Mouse (Mus musculus) lung, embryonic 16.5 days (tissue): ENCODE measurements around the gene Gm49661. TPM values are rescaled to one million over a fixed set of nuclear protein-coding genes. Genes with fewer than 3 reads are reported as not detected.
A peak's percentile ranks its signal among the peaks of the same experiment; 100 is the strongest.

ENCODE experiments used
- ATAC-seq: fragments of 200-750 bp; cut with Nextera tagmentation; 2 replicates; pipeline ENCODE4 v1.8.0; 2017; ENCODE audit warnings: low read depth, mild to moderate bottlenecking, moderate library complexity
- H3K27ac ChIP-seq: fragments of 300-500 bp; sonication (generic); 2 replicates; pipeline ENCODE4 v1.5.1; 2014; ENCODE audit warnings: mild to moderate bottlenecking, control low read depth, low read length
- H3K27me3 ChIP-seq: fragments of 300-500 bp; sonication (generic); 2 replicates; pipeline ENCODE4 v1.6.1; 2014; ENCODE audit warnings: low read depth, low read length, mixed read lengths; ENCODE audit not compliant: control insufficient read depth, insufficient read depth
- H3K36me3 ChIP-seq: fragments of 300-500 bp; sonication (generic); 2 replicates; pipeline ENCODE4 v1.6.1; 2014; ENCODE audit warnings: low read length; ENCODE audit not compliant: control insufficient read depth, insufficient read depth
- H3K4me1 ChIP-seq: fragments of 300-500 bp; sonication (generic); replicated peaks from 2 replicates; pipeline ENCODE4 v1.6.1; 2014; ENCODE audit warnings: low read length, mixed read lengths; ENCODE audit not compliant: control insufficient read depth, insufficient read depth
- H3K4me2 ChIP-seq: fragments of 300-500 bp; sonication (generic); 2 replicates; pipeline ENCODE4 v1.6.1; 2014; ENCODE audit warnings: low read depth, low read length, control low read depth
- H3K4me3 ChIP-seq: fragments of 300-500 bp; sonication (generic); 2 replicates; pipeline ENCODE4 v1.5.1; 2014; ENCODE audit warnings: mild to moderate bottlenecking, low read length, control low read depth
- H3K9ac ChIP-seq: fragments of 300-500 bp; sonication (generic); 2 replicates; pipeline ENCODE4 v1.6.1; 2014; ENCODE audit warnings: low read length, control low read depth
- H3K9me3 ChIP-seq: fragments of 300-500 bp; sonication (generic); 2 replicates; pipeline ENCODE4 v1.6.1; 2016; ENCODE audit warnings: low read length; ENCODE audit not compliant: control insufficient read depth
- WGBS: fragments of 180-500 bp; shearing (Covaris S2); extraction: QIAGEN DNeasy Blood & Tissue Kit; methylation state at CpG from one replicate; pipeline ENCODE4 v1.1.7; 2014; 5-methylcytosine and 5-hydroxymethylcytosine counted together
- polyA plus RNA-seq: library from polyadenylated mRNA; unstranded; fragments of >200 nt; fragmentation: Nextera tagmentation; extraction: Ambion mirVana; gene quantifications from 2 replicates; pipeline ENCODE4 v1.2.1, GENCODE M21; 2015

The Gm49661 gene
- polyA plus RNA-seq, 1 experiment from 2014 or later, result not detected

DNA sequence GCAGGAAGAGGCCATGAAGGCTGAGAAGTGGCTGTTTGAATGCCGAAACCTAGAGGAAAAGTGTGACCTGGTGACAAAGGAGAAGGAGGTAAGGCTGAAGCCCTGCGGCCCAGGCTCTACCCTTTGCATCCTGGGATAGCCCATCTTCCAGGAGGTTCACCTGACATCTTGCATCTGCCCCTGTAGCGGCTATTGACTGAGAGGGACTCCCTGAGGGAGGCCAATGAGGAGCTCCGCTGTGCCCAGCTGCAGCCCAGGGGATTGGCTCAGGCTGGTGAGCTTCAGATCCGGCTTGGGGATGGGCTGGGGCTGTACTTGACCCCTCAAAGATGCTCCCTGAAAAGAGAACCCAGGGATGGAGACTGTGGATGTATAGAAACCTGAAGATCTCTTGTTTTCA is 27.7 kb upstream of the Gm49661 start:
- H3K27me3 ChIP-seq, result no peaks in the 10 kb centered on the region; the same call in 1 of the 2 replicates
- H3K4me1 ChIP-seq, result no peaks in the 10 kb centered on the region
- no peaks in the 10 kb centered on the region for H3K9me3 ChIP-seq
- H3K4me3 ChIP-seq, result no peak overlapping the region
- no peak for ATAC-seq
- no peak overlapping the region for H3K4me2 ChIP-seq
- WGBS, result 77% methylated on average over 5 of the region's 5 CpGs
- no peak overlapping the region for H3K9ac ChIP-seq
- H3K27ac ChIP-seq, result no peak overlapping the region
- H3K36me3 ChIP-seq, result no peaks in the 10 kb centered on the region

DNA sequence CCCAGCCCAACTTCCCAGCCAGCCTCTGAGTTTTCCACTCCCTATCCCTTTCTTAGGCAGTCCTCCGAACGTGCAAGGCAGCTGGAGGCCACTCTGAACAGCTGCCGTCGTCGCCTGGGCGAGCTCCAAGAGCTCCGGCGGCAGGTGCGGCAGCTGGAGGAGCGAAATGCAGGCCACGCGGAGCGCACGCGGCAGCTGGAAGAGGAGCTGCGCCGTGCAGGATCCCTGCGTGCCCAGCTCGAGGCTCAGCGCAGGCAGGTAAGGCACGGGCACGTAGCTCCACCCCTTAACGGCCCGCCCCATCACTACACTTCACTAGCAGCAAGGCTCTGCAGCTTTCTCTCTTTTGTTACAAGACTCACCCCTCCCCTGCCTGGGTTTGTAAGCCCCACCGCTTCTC is 26.4 kb upstream of the Gm49661 start:
- H3K4me2 ChIP-seq, result no peak overlapping the region
- no peak overlapping the region for H3K9ac ChIP-seq
- H3K27ac ChIP-seq, result no peak overlapping the region
- peaks cover 5% of the 10 kb centered on the region; the same call in 1 of the 2 replicates for H3K4me1 ChIP-seq
- no peaks in the 10 kb centered on the region for H3K36me3 ChIP-seq
- no peak for ATAC-seq
- H3K4me3 ChIP-seq, result no peak overlapping the region
- H3K27me3 ChIP-seq, result no peaks in the 10 kb centered on the region; the same call in 1 of the 2 replicates
- H3K9me3 ChIP-seq, result no peaks in the 10 kb centered on the region
- 25% methylated on average over 25 of the region's 25 CpGs for WGBS

DNA sequence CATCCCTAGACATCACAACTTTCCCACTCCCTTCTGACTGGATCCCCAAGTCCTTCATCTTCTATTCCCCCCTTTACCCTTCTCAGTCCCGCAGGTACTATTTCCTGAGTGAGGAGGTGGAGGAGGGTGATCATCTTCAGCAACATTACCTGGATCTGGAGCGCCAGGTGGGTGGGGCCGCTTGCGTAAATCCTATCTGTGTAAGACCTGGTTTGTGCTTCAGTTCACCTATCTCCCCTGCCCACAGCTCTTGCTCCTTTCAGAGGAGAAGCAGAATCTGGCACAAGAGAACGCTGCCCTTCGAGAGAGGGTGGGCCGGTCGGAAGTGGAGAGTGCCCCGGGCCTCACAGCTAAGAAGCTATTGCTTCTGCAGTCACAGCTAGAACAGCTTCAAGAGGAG is 25.1 kb upstream of the Gm49661 start:
- Histone ChIP-seq H3K4me1 (peaks cover 7% of the 10 kb centered on the region), H3K4me3 (no peak overlapping the region), H3K36me3 (no peaks in the 10 kb centered on the region), H3K9ac (no peak overlapping the region), H3K4me2 (no peak overlapping the region), H3K27me3 (no peaks in the 10 kb centered on the region; the same call in 1 of the 2 replicates), H3K27ac (no peak overlapping the region), H3K9me3 (no peaks in the 10 kb centered on the region)
- ATAC-seq, result no peak
- WGBS, result 88% methylated on average over 9 of the region's 9 CpGs

DNA sequence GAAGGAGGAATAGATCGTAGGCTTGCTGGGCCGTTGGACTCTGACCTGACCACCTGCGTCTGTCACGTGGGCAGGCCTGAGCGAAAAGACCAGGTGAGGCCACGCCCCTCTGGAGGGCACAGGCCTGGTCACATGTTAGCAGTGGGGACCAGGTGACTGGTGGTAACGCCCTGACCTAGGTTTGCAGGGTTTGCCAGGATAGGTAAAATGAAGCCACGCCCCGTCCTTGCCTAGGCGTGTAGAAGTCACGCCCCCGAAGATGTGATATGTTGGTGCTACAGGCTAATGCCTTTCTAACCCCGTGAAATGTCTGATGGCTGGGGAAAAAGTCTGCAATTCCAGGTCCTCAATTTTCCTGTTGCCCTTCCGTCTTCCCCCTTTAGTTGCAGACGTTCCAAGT is 21.6 kb upstream of the Gm49661 start:
- H3K27ac ChIP-seq, result peak overlapping the region; percentile 93
- WGBS, result 2% methylated on average over 15 of the region's 15 CpGs
- peaks cover 19% of the 10 kb centered on the region for H3K4me1 ChIP-seq
- peak overlapping the region; percentile 82 for H3K9ac ChIP-seq
- H3K9me3 ChIP-seq, result no peaks in the 10 kb centered on the region
- peak; percentile 70 for ATAC-seq
- H3K27me3 ChIP-seq, result no peaks in the 10 kb centered on the region; the same call in 1 of the 2 replicates
- H3K4me2 ChIP-seq, result peak overlapping the region; percentile 88
- no peaks in the 10 kb centered on the region for H3K36me3 ChIP-seq
- peak overlapping the region; percentile 73 for H3K4me3 ChIP-seq

DNA sequence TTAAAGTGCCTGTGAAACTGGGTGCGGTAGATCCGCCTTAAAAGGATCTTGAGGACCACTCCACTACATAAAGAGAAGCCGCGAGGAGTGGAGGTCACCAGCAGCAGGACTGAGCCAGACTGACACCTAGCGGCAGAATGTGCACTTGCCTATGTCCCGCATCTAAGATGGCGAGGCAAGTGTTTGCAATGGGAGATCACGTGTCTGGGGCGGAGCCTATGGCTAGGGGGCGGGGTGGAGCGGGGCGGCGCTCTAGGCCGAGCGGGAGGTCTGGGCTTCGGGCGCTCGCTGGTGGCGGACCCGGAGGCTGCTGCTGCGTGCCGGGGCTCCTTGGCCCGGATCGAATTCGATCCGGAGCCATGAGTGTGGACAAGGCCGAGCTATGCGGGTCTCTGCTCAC is 21.1 kb upstream of the Gm49661 start, which contains the start of gene Hook2:
Gene Hook2 (plus strand): TSS at position 255 of the 400 bp plus-strand sequence.
- H3K4me2 ChIP-seq, result peak within 1 kb of the TSS; percentile 88
- peaks cover 22% of the 10 kb centered on the region for H3K4me1 ChIP-seq
- peak within 1 kb of the TSS; percentile 94 for H3K27ac ChIP-seq
- peak; percentile 91 for ATAC-seq
- H3K9me3 ChIP-seq, result no peaks in the 10 kb centered on the region
- H3K27me3 ChIP-seq, result no peaks in the 10 kb centered on the region; the same call in 1 of the 2 replicates
- under 1% methylated on average over 27 of the region's 28 CpGs for WGBS
- peak within 1 kb of the TSS; percentile 82 for H3K9ac ChIP-seq
- peak within 1 kb of the TSS; percentile 73 for H3K4me3 ChIP-seq
- H3K36me3 ChIP-seq, result no peaks in the 10 kb centered on the region

DNA sequence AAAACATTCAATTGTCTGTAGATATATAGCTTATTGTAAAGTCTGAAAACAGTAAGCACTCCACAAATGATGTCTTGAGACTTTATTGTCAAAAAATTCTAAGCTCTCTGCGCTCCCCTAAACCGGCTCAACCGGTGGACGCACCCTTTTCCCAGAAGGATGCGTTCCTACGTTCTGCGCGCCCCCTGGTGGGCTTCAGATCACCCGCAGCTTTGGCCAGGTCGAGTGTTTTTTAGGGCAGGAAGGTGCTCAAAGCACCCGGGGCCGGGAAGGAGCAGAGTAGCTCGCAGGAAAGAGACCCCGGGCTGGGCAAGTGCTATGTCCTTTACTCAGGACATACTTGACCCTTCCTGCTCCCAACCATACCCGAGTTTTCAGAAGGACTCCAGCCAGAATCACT is 20.6 kb upstream of the Gm49661 start:
- no peaks in the 10 kb centered on the region for H3K27me3 ChIP-seq

DNA sequence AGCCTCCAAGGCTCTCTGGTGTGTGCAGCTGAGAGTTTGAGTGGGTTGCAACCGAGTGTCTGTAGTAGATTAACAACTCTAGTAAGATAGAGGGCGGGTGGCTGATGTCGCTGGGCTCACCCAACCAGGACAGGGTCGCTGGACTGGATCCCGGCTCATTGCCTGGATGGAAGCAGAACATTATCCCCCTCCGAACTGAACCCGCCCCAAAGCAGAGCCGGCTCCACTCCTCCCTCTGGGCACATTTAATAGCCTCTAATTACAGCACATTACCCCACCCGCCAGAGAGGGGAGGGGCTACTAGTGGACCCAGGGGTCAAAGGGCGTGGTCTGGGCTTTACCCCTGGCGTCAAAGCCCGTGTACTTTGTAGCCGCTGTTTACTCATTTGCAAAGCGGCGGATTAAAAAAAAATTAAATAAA is 20.1 kb upstream of the Gm49661 start:
- WGBS, result 14% methylated on average over 15 of the region's 15 CpGs
- no peak for ATAC-seq
- Histone ChIP-seq H3K27me3 (no peaks in the 10 kb centered on the region), H3K4me3 (peak overlapping the region; percentile 17; the same call in 1 of the 2 replicates), H3K4me1 (peaks cover 32% of the 10 kb centered on the region), H3K27ac (peak overlapping the region; percentile 66), H3K4me2 (peak overlapping the region; percentile 88), H3K36me3 (no peaks in the 10 kb centered on the region), H3K9ac (peak overlapping the region; percentile 29), H3K9me3 (no peaks in the 10 kb centered on the region)

More for the DNA sequence above, 20.6 kb upstream of the Gm49661 start:
- peaks cover 28% of the 10 kb centered on the region for H3K4me1 ChIP-seq
- ATAC-seq, result peak; percentile 64
- H3K4me2 ChIP-seq, result peak overlapping the region; percentile 88
- peak overlapping the region; percentile 94 for H3K27ac ChIP-seq
- H3K9me3 ChIP-seq, result no peaks in the 10 kb centered on the region
- peak overlapping the region; percentile 75 for H3K9ac ChIP-seq
- H3K36me3 ChIP-seq, result no peaks in the 10 kb centered on the region
- peak overlapping the region; percentile 73 for H3K4me3 ChIP-seq
- WGBS, result under 1% methylated on average over 15 of the region's 15 CpGs

DNA sequence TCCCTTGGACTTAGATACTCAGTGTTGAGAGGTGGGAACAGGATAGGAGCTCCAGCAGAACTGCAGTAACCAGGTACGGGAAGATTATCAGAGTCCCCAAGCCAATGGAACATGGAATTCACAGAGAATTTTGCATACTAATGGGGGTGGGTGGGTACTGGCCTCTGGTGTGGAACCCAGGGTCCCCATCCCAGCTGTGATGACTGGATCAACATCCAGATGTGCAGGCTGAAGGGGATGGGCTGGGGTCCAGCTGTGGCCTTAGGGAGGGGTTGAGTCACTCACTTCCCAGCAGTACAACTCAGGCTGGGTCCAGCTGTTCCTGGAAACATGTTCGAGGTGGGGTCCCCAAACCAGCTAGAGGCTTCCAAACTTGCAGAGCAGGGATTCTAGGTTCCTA is 18.7 kb upstream of the Gm49661 start:
- no peak for ATAC-seq
- H3K4me3 ChIP-seq, result no peak overlapping the region

DNA sequence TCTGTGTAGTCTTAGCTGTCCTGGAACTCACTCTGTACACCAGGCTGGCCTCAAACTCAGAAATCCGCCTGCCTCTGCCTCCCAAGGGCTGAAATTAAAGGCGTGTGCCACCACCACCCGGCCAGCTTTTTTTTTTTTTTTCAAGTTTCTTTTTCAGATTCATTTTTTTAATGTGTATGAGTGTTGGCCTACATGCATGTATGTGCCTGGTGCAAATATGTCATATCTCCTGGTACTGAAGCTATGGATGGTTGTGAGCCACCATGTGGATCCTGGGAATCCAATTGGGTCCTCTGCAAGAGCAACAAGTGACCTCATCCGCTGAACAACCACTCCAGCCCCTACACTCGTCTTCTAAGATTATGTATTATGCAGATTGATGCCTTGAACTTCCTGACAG is 18.2 kb upstream of the Gm49661 start:
- 70% methylated on average over 5 of the region's 5 CpGs for WGBS

More for the DNA sequence above, 18.7 kb upstream of the Gm49661 start:
- H3K4me1 ChIP-seq, result peaks cover 40% of the 10 kb centered on the region
- WGBS, result 60% methylated on average over 2 of the region's 2 CpGs
- no peaks in the 10 kb centered on the region for H3K9me3 ChIP-seq
- H3K9ac ChIP-seq, result no peak overlapping the region
- no peak overlapping the region for H3K27ac ChIP-seq
- H3K4me2 ChIP-seq, result no peak overlapping the region
- no peaks in the 10 kb centered on the region for H3K36me3 ChIP-seq
- H3K27me3 ChIP-seq, result no peaks in the 10 kb centered on the region

More for the DNA sequence above, 18.2 kb upstream of the Gm49661 start:
- no peaks in the 10 kb centered on the region for H3K36me3 ChIP-seq
- ATAC-seq, result no peak
- H3K4me1 ChIP-seq, result peaks cover 43% of the 10 kb centered on the region
- H3K4me2 ChIP-seq, result no peak overlapping the region
- no peak overlapping the region for H3K9ac ChIP-seq
- H3K27ac ChIP-seq, result no peak overlapping the region
- no peak overlapping the region for H3K4me3 ChIP-seq
- no peaks in the 10 kb centered on the region for H3K27me3 ChIP-seq
- H3K9me3 ChIP-seq, result no peaks in the 10 kb centered on the region
